Mouse (Mus musculus) megakaryocyte-erythroid progenitor cell, adult 5-6 weeks (primary cell): ENCODE measurements around the gene Polr3h. TPM values are rescaled to one million over a fixed set of nuclear protein-coding genes. Genes with fewer than 3 reads are reported as not detected.

ENCODE experiments used
- ATAC-seq: replicated peaks from 2 replicates; pipeline ENCODE4 v1.8.0; 2016; ENCODE audit warnings: mild to moderate bottlenecking, inconsistent platforms; ENCODE audit not compliant: severe bottlenecking, poor library complexity, low FRiP score, low TSS enrichment
- total RNA-seq, 2 experiments: library from RNA; stranded (forward) in 1 of 2; stranded (reverse) in 1 of 2; fragments of 200-1000, 215-1000 nt in 1 of 2; fragments of >200 nt in 1 of 2; fragmentation: Nextera tagmentation in 1 of 2; gene quantifications; 2 replicates each; pipeline ENCODE4 v1.2.3; 2014 to 2017

Gene Polr3h
- total RNA-seq, 2 experiments from 2014 or later: 57.3 to 59.5 TPM

DNA sequence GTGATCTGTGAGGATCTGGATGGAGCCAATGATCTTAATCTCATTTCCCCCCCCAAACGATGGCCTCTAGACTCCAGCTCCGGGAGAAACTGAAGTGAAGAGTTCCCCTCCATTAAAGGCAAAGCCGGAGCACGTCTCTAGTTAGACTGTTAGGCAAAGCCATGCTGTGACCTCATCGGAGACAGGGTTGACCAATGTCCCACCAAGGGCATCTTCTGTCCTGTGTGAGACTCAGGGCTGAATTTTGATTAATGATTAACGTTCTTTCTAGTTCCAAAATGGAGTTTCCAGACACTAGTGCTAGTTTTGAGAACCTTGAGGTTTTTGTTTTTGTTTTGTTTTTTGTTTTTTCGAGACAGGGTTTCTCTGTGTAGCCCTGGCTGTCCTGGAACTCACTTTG is 73.0 kb downstream of the Polr3h start:
- ATAC-seq: no peak

DNA sequence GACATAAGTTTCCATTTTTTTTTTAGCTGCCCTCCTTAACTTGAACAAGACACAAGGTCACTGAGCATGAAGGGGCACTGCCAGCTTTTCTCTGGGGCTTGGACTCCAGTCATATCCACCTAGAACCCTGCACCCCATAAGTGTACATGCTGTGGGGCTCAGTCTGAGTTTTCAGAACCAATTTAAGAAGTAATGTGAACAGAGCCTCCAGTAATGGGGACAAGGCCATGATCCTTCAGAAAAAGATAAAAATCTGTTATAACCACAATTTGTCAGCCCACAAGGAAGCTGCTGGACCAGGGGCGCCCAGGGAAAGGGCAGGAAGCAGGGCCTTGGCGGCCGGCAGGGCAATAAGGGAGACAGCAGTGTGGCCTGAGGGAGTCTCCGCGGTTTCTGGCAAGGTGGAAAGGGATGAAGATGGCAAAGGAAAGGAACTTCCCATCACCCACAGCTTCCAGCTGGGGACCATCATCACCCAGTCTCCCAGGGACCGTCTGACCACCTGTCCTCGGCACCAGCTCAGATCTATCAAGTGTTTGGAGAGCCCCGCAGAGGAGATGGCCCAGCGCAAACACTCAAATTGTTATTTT is 73.5 kb downstream of the Polr3h start:
- no peak for ATAC-seq

DNA sequence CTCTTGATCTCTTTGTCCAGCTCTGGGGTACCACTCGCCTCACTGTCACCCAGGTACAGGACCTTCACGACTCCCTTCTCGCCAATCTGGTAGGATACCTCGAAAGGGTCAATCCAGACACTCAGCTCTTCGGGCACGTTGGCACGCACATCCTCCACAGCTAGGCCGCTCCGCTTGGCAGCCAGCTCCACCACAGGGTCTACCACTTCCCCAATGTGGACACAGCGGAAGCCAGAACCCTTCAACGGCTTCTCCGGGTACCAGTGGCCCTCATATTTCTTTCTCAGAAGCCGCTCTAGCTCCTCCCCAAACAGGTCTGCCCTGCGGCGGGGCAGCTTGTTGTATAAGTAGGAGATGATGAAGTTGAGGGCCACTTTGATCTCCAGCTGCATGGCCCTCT is 74.7 kb downstream of the Polr3h start:
- no peak for ATAC-seq

DNA sequence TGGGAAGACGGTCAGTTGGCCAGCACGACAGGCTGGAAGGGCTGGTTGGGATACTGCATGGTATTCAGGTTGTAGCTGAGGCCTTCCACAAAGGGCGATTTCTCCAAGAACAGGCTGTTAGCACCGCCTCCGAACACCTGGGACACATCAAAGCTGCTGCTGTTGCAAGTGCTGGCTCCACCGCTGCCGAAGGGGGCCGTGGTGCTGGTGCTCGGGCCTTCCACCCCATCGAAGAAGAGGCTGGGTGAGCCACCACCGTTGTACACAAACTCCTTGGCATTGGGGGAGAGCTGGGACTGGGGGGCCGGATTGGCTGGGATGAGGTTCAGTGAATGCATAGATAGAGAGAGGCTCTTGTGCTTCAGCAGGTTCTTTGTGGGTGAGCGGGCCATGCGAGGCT is 75.3 kb downstream of the Polr3h start:
- no peak for ATAC-seq

DNA sequence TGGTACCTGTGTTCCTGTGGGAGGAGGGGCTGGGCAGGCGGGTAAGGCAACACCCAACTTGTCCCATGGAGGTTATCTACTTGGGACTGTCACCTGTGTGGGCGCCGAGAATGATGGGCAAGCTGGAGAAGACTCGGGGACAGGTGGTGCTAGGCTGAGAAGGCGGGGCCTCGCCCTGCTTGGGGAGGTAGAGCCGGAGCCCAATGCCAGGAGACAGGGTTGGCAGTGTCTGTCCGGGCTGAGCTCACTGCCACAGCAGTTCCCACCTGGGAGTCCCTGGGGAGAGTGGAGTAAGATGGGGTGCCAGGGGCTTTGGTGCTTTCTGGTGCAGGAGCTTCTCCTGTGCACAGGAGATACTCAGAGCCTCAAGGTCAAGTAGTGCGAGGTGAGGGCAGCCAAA is 76.9 kb downstream of the Polr3h start:
- ATAC-seq: no peak

DNA sequence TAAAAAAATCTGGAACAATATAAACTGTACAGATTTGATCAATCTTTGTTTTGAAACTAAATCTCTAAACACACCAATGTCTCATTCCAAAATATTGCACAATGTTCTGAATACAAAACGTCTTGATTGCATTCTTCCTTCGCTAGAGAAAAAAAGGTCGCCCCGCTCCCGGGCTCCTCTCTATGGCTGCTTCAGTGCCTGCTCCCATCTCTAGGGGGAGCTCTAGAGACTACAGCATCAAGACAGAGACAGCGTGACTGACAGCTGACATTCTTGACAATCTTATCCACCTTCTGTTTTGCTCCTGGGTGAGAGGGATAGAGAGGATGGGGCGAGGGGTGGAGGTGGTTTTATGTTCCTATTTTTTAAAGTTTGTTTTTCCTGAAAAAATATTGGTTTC is 77.7 kb downstream of the Polr3h start:
- ATAC-seq: peak; percentile 69

DNA sequence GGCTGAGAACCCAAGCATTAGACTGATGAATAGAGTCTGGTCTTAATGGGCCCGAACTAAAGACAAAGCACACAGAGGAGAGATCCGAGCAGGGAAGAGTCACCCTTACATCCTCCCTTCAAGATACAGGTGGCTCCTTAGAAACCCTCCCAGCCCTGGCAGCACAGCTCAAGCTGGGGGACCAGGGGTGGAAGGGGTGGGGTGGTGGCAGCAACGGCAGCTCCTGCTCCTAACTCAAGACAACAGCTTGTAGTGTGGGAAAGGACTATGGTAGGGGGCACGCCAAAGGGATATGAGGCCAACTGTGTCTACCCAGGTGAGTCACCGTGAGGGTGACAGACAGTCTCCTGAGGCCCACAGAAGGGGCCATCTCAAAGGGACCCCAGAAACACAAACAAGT is 78.2 kb downstream of the Polr3h start:
- ATAC-seq: no peak

DNA sequence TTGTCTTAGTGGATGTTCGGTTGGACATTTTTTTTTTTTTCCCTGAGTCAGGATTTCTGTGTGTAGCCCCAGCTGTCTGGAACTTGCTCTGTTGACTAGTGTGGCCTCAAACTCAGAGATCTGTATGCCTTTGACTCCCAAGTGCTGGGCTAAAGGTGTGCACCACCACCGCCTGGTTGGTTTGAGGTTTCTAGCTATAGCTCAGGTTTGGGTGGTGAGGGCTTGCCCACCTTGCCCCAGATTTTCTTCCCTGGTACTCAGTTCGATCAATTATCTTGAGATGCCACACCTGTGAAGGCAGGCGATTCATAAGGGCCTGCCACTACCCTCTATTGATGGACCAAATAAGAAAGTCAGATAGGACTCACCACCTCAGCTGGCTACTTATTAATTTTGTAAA is 78.9 kb downstream of the Polr3h start:
- no peak for ATAC-seq

DNA sequence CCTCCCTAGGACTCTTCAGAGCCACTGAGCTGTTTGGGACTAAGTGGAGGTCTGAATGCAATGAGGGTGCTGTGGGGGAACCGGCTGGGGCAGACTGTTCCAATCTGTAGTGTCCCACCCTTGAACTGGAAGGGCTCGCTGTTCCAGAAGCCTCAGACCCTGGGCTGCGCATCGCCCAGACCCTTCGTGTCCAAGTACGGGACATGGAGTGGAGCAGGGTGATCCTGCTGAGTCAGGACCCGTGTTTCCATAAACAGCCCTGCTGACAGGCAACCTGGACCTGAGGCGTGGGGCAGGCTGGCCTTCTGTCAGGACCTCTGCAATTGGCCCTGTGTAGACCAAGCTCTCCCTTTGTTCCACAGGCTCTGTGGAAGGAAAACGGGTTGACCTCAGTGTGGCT is 79.3 kb downstream of the Polr3h start:
- ATAC-seq: no peak

DNA sequence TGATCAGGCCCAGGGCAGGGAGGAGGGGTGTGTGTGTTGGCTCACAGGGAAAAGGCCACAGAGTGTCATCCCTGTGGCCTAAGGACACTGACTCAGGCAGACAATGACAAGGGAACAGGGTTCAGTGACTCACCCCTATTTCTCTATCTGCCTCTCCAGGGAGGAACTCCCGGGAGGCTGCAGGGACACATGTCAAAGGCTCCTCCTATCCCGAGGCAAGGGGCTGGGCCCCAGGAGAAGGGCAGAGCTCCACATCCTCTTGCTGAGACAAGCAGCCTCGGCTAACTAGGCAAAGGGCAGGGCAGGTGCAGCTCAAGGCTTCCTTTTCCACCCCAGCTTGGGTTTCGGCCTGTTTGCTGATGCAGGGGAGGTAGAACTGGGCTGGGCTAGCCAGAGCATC is 80.3 kb downstream of the Polr3h start:
- ATAC-seq: no peak

DNA sequence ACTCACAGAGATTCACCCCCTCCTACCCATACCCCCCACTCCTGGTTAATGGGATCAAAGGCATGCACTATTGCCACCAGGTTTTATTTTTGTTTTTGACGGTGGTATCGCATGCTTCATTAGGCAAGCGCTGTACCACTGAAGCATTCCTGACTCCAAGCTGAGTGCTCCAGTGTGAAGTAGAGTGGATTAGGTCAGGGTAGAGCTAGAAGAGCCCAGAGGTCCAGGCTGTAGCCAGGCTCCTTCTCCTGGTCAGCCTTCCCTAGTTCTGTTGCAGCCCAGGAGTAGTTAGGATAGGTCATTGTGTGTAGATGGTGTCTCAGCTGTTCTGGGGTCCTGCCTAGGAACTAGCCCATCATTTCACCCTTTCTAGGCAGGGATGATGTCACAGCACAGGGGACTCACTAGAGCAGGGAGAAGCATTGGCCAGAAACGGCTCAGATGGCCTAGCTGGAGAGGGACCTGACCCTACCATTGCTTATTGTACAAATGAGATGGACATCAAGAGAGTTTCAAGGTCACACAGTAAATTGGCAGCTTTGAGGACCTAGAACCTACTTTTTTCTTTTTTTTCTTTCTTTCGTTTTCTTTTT is 80.9 kb downstream of the Polr3h start:
- ATAC-seq: no peak

DNA sequence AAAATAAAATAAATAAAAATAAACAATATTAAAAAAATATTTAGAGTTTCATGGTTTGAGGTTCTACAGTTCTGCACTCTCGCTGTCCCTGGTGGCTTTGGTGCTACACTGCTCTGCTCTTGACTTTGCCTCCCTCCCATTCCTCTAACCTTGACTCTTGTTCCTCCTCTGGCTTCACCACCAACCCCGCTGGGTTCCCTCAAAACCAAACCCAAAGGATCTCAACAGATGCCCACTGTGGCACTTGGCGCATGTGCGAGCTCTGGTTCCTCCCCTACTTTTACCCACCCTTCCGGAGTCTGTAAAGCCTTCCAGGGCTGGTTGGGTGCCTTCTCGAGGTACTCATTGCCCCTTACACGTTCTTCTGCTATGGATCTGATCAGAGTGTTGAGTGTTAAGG is 83.8 kb downstream of the Polr3h start:
- ATAC-seq: no peak

DNA sequence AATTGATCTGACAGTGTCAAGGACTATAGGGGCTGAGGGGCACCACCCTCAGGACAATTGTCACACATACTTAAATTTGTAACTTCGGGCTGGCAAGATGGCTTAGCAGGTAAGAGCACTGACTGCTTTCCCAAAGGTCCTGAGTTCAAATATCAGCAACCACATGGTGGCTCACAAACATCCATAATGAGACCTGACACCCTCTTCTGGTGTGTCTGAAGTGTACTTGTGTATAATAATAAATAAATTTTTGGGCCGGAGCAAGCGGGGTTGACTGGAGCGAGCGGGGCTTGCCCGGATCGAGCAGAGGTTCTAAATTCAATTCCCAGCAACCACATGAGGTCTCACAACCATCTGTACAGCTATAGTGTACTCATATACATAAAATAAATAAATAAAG is 85.7 kb downstream of the Polr3h start:
- ATAC-seq: 0 out of 2 replicates have a peak, but pooled peaks have one; percentile 3

DNA sequence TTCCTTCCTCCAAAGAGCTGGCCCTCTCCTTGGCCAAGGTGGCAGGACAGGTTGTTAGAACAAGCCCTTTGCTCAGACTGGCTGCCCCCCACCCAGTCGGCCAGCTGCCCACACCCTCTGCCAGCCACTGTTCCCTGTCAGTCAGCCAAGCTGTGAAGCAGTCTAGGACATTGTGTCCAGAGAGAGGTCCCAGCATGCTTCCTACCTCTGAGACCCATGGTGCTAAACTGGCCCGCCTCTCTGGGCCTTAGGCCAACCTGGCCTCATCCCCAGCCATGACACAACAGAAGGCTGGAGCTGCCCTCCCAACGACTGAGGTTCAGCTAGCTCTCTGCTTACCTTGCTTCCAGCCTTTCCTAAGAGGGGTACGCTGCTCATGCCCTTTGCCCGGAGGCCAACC is 86.4 kb downstream of the Polr3h start:
- ATAC-seq: peak; percentile 76

DNA sequence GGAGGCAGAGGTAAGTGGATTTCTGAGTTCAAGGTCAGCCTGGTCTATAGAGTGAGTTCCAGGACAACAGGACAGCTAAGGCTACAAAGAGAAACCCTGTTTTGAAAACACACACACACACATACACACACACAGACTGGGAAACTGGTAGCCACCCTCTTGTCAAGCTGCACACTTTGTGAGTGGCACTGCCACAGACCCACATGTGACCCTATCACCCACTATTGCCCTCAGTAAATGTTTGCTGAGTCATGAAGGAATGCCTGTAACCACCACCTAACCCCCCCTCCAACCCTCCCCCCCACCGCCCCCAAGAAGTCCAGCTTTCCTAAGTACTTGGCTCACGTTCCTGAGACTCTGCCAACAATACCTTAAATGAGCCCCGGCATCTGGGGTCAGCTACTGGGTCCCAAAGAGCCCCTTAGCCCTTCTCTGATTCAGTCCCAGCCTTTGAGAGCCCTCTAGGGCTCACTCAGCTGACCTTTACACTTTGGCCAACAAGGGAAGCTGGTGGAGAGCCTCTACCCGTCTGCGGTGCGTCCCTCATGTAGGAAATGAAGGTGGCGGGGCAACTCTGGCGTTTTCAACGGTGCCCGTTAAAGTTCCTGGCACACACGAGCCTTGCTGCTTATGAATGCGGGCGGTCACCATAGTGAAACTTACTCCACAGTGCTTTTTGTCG is 87.3 kb downstream of the Polr3h start:
- no peak for ATAC-seq

Other genes starting within 250 kb of the Polr3h start
- gene Chadl, start 229.0 kb downstream of the Polr3h start, total RNA-seq (2014; fragmentation: Nextera tagmentation): not detected in 2 replicates
- 0.09 TPM in 1 of 2 replicates, not detected in the other for gene Chadl, start 229.0 kb downstream of the Polr3h start, total RNA-seq (2017)
- gene Zc3h7b, start 181.2 kb downstream of the Polr3h start, total RNA-seq (2014; fragmentation: Nextera tagmentation): 34.9 and 35.7 TPM in 2 replicates
- 19.2 and 22.4 TPM in 2 replicates for gene Zc3h7b, start 181.2 kb downstream of the Polr3h start, total RNA-seq (2017)
- 84.8 and 93.4 TPM in 2 replicates for gene Rangap1, start 180.7 kb downstream of the Polr3h start, total RNA-seq (2014; fragmentation: Nextera tagmentation)
- gene Rangap1, start 180.7 kb downstream of the Polr3h start, total RNA-seq (2017): 111 and 144 TPM in 2 replicates
- gene Tef, start 123.8 kb downstream of the Polr3h start, total RNA-seq (2014; fragmentation: Nextera tagmentation): 10.9 and 13.2 TPM in 2 replicates
- gene Tef, start 123.8 kb downstream of the Polr3h start, total RNA-seq (2017): 12.7 and 14.4 TPM in 2 replicates
- gene Tob2, start 67.4 kb downstream of the Polr3h start, total RNA-seq (2014; fragmentation: Nextera tagmentation): 22.4 and 32.1 TPM in 2 replicates
- gene Tob2, start 67.4 kb downstream of the Polr3h start, total RNA-seq (2017): 11.7 and 20.4 TPM in 2 replicates
- gene Phf5a, start 54.3 kb downstream of the Polr3h start, total RNA-seq (2014; fragmentation: Nextera tagmentation): 203 and 208 TPM in 2 replicates
- gene Phf5a, start 54.3 kb downstream of the Polr3h start, total RNA-seq (2017): 131 and 142 TPM in 2 replicates
- 162 and 178 TPM in 2 replicates for gene Aco2, start 53.9 kb downstream of the Polr3h start, total RNA-seq (2014; fragmentation: Nextera tagmentation)
- 171 and 185 TPM in 2 replicates for gene Aco2, start 53.9 kb downstream of the Polr3h start, total RNA-seq (2017)
- gene Csdc2, start 10.5 kb upstream of the Polr3h start, total RNA-seq (2014; fragmentation: Nextera tagmentation): not detected in 2 replicates
- gene Csdc2, start 10.5 kb upstream of the Polr3h start, total RNA-seq (2017): not detected in 2 replicates
- gene Pmm1, start 34.7 kb upstream of the Polr3h start, total RNA-seq (2014; fragmentation: Nextera tagmentation): 62.0 and 90.7 TPM in 2 replicates
- 30.5 and 33.1 TPM in 2 replicates for gene Pmm1, start 34.7 kb upstream of the Polr3h start, total RNA-seq (2017)
- not detected in 2 replicates for gene 1700029P11Rik, start 54.3 kb upstream of the Polr3h start, total RNA-seq (2014; fragmentation: Nextera tagmentation)
- gene 1700029P11Rik, start 54.3 kb upstream of the Polr3h start, total RNA-seq (2017): not detected in 2 replicates
- gene Xrcc6, start 61.6 kb upstream of the Polr3h start, total RNA-seq (2014; fragmentation: Nextera tagmentation): 120 and 143 TPM in 2 replicates
- 379 and 524 TPM in 2 replicates for gene Xrcc6, start 61.6 kb upstream of the Polr3h start, total RNA-seq (2017)
- gene Desi1, start 107.6 kb upstream of the Polr3h start, total RNA-seq (2014; fragmentation: Nextera tagmentation): 48.8 and 51.6 TPM in 2 replicates
- 8.0 and 22.3 TPM in 2 replicates for gene Desi1, start 107.6 kb upstream of the Polr3h start, total RNA-seq (2017)
- gene Snu13, start 121.4 kb upstream of the Polr3h start, total RNA-seq (2014; fragmentation: Nextera tagmentation): 295 and 336 TPM in 2 replicates
- gene Snu13, start 121.4 kb upstream of the Polr3h start, total RNA-seq (2017): 286 and 307 TPM in 2 replicates
- gene 4930407I10Rik, start 132.9 kb upstream of the Polr3h start, total RNA-seq (2014; fragmentation: Nextera tagmentation): not detected in 2 replicates
- gene 4930407I10Rik, start 132.9 kb upstream of the Polr3h start, total RNA-seq (2017): not detected in 2 replicates
- gene Mei1, start 143.8 kb upstream of the Polr3h start, total RNA-seq (2014; fragmentation: Nextera tagmentation): not detected in 2 replicates
- gene Mei1, start 143.8 kb upstream of the Polr3h start, total RNA-seq (2017): not detected in 2 replicates
- gene Ccdc134, start 201.7 kb upstream of the Polr3h start, total RNA-seq (2014; fragmentation: Nextera tagmentation): 14.3 and 17.4 TPM in 2 replicates
- 11.8 and 17.4 TPM in 2 replicates for gene Ccdc134, start 201.7 kb upstream of the Polr3h start, total RNA-seq (2017)
- 41.0 and 43.3 TPM in 2 replicates for gene Srebf2, start 220.9 kb upstream of the Polr3h start, total RNA-seq (2014; fragmentation: Nextera tagmentation)
- gene Srebf2, start 220.9 kb upstream of the Polr3h start, total RNA-seq (2017): 24.7 and 26.0 TPM in 2 replicates